Mouse (Mus musculus): ENCODE measurements at regions not wholly inside any gene's neighbourhood (a gene's known extent, or its start where the extent isn't known, plus 50 kb on each side); places are given as distances from the start of the nearest gene placed in this dataset.

DNA sequence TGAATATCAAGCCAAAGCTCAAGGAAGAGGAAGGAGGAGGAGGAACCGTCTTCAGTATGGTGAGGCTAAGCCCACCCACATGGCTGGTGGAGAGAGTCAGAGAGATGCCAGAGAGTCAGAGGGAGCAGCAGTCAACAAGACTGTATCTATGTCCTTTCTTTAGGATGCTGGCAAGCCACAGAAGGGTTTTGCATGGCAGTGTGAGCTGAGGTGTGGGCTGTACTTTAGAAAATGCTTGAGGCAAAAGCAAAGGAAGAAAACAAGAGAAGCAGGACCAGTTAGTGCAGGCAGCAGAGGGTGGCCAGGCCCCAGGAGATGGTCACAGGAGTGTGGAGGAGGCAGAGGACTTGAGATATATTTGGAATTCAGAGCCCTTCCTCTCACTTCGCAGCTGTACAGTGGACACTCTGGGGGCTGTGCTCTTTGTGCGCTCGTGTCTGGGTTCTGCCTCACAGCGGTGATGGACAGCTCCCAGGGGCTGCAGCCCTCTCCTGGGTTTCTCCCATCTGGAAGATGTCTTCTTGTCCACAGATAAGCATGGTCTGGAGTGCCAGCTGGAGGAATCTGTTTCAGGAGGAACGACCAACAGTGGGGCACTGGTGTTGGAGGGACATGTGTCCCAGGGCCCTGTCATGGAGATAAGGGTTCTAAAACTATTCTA, 157.4 kb upstream of the Dyrk2 start:
- no peak for ATAC-seq (ENCODE audit: low FRiP score)
- WGBS = 47% methylated on average over 6 of the region's 6 CpGs
- no peak overlapping the region for H3K4me3 ChIP-seq
- H3K4me2 ChIP-seq (replicated peaks) = no peak overlapping the region
- H3K9ac ChIP-seq = no peak overlapping the region
- no peaks in the 10 kb centered on the region for H3K36me3 ChIP-seq
- H3K4me1 ChIP-seq = peaks cover 5% of the 10 kb centered on the region; the same call in 1 of the 2 replicates
- no peaks in the 10 kb centered on the region for H3K9me3 ChIP-seq (replicated peaks)
- no peak overlapping the region for H3K27ac ChIP-seq
- no peaks in the 10 kb centered on the region; the same call in 1 of the 2 replicates for H3K27me3 ChIP-seq

DNA sequence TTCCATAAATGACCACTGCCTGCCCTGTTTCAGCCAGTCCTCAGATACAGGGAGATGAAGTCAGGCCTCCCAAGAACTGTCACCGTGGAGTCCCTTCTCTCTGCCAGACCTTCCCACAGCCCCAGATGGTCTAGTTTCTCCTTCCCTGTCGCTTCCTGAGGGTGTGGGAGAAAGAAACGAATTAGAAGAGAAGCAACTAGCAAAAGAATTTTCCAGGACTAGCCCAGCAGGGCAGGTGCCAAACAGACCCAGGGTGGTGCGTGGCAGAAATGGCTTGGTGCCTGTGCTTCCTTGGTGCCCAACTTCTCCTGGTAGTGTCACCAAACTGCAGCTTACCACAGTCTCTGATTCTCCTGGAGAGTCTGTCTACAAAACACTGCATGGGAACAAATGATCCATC, 156.3 kb upstream of the Dyrk2 start:
- H3K27me3 ChIP-seq = no peaks in the 10 kb centered on the region; the same call in 1 of the 2 replicates
- no peak overlapping the region for H3K4me2 ChIP-seq (replicated peaks)
- no peaks in the 10 kb centered on the region for H3K36me3 ChIP-seq
- 71% methylated on average over 4 of the region's 4 CpGs for WGBS
- ATAC-seq (ENCODE audit: low FRiP score) = no peak
- no peak overlapping the region for H3K4me3 ChIP-seq
- peaks cover 5% of the 10 kb centered on the region; the same call in 1 of the 2 replicates for H3K4me1 ChIP-seq
- H3K9me3 ChIP-seq (replicated peaks) = no peaks in the 10 kb centered on the region
- no peak overlapping the region for H3K9ac ChIP-seq
- H3K27ac ChIP-seq = no peak overlapping the region

- ATAC-seq (ENCODE audit: low FRiP score) = no peak
- Histone ChIP-seq H3K27me3 (no peaks in the 10 kb centered on the region; the same call in 1 of the 2 replicates), H3K9me3 (replicated peaks) (no peaks in the 10 kb centered on the region), H3K36me3 (no peaks in the 10 kb centered on the region), H3K4me1 (peaks cover 5% of the 10 kb centered on the region; the same call in 1 of the 2 replicates), H3K4me2 (replicated peaks) (no peak overlapping the region), H3K27ac (no peak overlapping the region), H3K9ac (no peak overlapping the region), H3K4me3 (no peak overlapping the region)
- WGBS = 76% methylated on average over 9 of the region's 9 CpGs
These were observed 154.4 kb upstream of the Dyrk2 start for GRCm38 (mm10) chr10:119024425-119024824.

DNA sequence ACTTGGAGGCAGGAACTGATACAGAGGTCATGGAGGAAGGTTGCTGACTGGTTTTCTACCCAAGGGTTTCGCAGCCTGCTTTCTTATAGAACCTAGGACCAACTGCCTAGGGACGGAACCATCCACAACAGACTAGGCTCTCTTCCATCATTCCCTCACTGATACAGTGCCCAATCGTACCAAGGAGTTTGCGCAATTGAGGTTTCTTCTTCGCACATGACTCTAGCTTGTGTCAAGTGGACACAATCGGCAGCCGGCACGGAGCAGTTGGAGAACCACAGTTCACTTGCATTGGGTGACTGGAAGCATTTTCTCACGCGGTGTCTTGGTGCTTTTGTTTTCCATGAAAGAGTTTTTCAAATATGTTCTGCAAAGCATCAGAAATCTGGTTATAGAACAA, 149.1 kb upstream of the Dyrk2 start:
- Histone ChIP-seq H3K27me3 (no peaks in the 10 kb centered on the region; the same call in 1 of the 2 replicates), H3K4me3 (no peak overlapping the region), H3K27ac (no peak overlapping the region), H3K9me3 (replicated peaks) (no peaks in the 10 kb centered on the region), H3K4me1 (no peaks in the 10 kb centered on the region), H3K4me2 (replicated peaks) (no peak overlapping the region), H3K9ac (no peak overlapping the region), H3K36me3 (no peaks in the 10 kb centered on the region)
- WGBS = 96% methylated on average over 10 of the region's 10 CpGs
- no peak for ATAC-seq (ENCODE audit: low FRiP score)

DNA sequence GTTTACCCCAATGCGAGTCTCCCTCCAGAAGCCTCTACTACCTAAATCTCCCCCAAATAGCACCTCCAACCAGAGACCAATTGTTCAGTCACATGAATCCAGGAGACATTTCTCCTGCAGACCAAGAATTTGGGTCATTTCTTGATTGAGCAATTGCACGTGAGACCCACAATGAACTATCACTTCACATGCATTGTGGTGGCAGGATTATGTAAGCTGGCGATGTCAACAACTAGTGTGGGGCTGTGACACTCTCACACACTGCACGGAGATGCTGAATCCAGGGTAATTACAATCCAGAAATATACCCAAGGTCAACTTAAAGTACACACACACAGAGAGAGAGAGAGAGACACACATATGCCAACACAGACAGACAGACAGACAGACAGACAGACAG, 148.5 kb upstream of the Dyrk2 start:
- H3K27me3 ChIP-seq = no peaks in the 10 kb centered on the region; the same call in 1 of the 2 replicates
- no peak for ATAC-seq (ENCODE audit: low FRiP score)
- H3K9me3 ChIP-seq (replicated peaks) = no peaks in the 10 kb centered on the region
- no peaks in the 10 kb centered on the region for H3K36me3 ChIP-seq
- 92% methylated on average over 4 of the region's 4 CpGs for WGBS
- H3K4me2 ChIP-seq (replicated peaks) = no peak overlapping the region
- H3K27ac ChIP-seq = no peak overlapping the region
- H3K4me1 ChIP-seq = no peaks in the 10 kb centered on the region
- no peak overlapping the region for H3K9ac ChIP-seq
- no peak overlapping the region for H3K4me3 ChIP-seq

- no peak overlapping the region for H3K4me2 ChIP-seq (replicated peaks)
These were observed 146.1 kb upstream of the Dyrk2 start for GRCm38 (mm10) chr10:119016104-119016503.

DNA sequence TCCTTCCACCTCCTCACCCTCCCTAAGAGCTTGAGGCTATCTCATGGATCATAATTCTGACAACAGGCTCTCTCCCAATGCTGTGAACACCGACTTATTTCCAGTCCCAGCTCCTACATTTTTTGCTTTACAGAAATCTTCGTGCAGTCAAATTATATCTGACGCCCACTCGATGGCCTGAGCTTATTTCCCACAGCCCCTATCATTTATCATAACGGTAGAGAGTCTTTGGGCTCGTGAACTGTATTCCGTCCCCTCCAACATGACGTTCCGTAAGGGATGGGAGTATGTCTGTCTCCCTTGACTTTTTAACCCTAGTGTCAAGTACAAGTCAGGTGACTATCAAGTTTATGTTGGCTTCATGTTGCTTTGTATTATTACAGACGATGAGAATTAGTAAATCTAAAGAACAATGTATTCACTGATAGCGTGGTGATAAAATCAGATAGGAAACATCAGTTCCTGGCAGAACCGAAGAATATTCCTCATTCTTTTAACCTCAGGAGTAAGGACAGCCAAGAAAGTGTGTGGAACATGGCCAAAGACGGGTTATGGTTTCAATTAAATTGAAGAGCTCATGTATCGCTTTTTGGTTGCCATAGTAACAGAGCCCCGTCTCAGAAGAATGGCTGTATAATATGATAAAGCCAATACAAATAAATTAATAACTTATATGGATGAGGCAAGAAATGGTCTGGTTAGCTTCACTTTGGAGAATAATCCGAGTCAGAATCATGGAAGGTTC, 145.5 kb upstream of the Dyrk2 start:
- no peaks in the 10 kb centered on the region for H3K27me3 ChIP-seq
- no peaks in the 10 kb centered on the region for H3K4me1 ChIP-seq
- no peak for ATAC-seq (ENCODE audit: low FRiP score)
- H3K4me2 ChIP-seq (replicated peaks) = no peak overlapping the region
- H3K9me3 ChIP-seq (replicated peaks) = no peaks in the 10 kb centered on the region
- H3K9ac ChIP-seq = no peak overlapping the region
- no peak overlapping the region for H3K4me3 ChIP-seq
- H3K27ac ChIP-seq = no peak overlapping the region
- no peaks in the 10 kb centered on the region for H3K36me3 ChIP-seq
- WGBS = 78% methylated on average over 16 of the region's 16 CpGs

More at GRCm38 (mm10) chr10:119016104-119016503, 146.1 kb upstream of the Dyrk2 start:
- H3K4me1 ChIP-seq = no peaks in the 10 kb centered on the region
- no peaks in the 10 kb centered on the region for H3K9me3 ChIP-seq (replicated peaks)
- H3K36me3 ChIP-seq = no peaks in the 10 kb centered on the region
- ATAC-seq (ENCODE audit: low FRiP score) = no peak
- H3K4me3 ChIP-seq = no peak overlapping the region
- no peaks in the 10 kb centered on the region for H3K27me3 ChIP-seq
- H3K9ac ChIP-seq = no peak overlapping the region
- WGBS = 85% methylated on average over 8 of the region's 8 CpGs
- no peak overlapping the region for H3K27ac ChIP-seq

DNA sequence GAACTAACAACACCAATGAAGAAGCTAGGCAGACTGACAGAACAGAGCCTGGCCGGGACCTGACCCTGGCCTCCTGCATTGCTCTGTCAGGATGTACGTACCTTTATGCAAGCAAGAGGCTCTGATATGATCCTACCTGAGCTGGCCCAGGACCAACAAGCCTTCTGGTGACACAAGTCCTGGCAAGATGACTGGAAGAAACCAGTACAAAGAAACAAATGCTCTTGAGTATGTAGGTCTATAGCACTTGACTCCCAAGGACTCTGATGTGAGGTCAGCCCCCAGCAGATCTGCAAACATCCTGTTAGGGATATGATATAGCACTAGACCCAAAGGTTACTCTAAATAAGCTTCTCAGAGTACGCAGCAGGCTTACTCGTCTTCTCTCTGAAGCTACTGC, 144.7 kb upstream of the Dyrk2 start:
- WGBS = 84% methylated on average over 4 of the region's 4 CpGs
- no peaks in the 10 kb centered on the region for H3K4me1 ChIP-seq
- H3K4me3 ChIP-seq = no peak overlapping the region
- no peaks in the 10 kb centered on the region for H3K9me3 ChIP-seq (replicated peaks)
- ATAC-seq (ENCODE audit: low FRiP score) = no peak
- no peaks in the 10 kb centered on the region for H3K36me3 ChIP-seq
- no peak overlapping the region for H3K27ac ChIP-seq
- H3K27me3 ChIP-seq = no peaks in the 10 kb centered on the region
- H3K4me2 ChIP-seq (replicated peaks) = no peak overlapping the region
- H3K9ac ChIP-seq = no peak overlapping the region

DNA sequence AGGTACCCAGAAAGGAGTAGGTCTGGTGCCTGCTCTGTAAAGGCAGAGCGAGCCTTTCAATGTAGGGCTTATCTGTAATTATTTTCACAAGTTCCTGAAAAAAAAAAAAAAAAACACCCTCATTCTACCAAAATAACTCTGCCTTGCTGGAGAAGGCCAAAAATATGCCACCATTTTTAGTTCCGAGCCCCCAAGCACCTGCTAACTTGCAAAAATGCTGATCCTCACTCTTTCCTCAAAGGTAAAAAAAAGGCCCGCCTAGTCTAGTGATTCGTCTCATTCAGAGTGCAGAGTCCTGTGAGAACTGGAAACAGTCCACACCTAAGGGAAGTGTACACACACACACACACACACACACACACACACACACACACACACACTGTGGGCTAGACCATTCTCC, 143.7 kb upstream of the Dyrk2 start:
- H3K36me3 ChIP-seq = no peaks in the 10 kb centered on the region
- no peak overlapping the region for H3K4me2 ChIP-seq (replicated peaks)
- H3K27me3 ChIP-seq = no peaks in the 10 kb centered on the region
- no peak overlapping the region for H3K9ac ChIP-seq
- ATAC-seq (ENCODE audit: low FRiP score) = no peak
- H3K27ac ChIP-seq = no peak overlapping the region
- no peaks in the 10 kb centered on the region for H3K4me1 ChIP-seq
- WGBS = 81% methylated on average over 4 of the region's 4 CpGs
- H3K4me3 ChIP-seq = no peak overlapping the region
- no peaks in the 10 kb centered on the region for H3K9me3 ChIP-seq (replicated peaks)

GRCm38 (mm10) chr10:119011511-119011910, 141.5 kb upstream of the Dyrk2 start:
- no peaks in the 10 kb centered on the region for H3K9me3 ChIP-seq (replicated peaks)
- H3K36me3 ChIP-seq = no peaks in the 10 kb centered on the region
- H3K4me3 ChIP-seq = no peak overlapping the region
- no peaks in the 10 kb centered on the region for H3K27me3 ChIP-seq
- H3K4me1 ChIP-seq = no peaks in the 10 kb centered on the region
- no peak overlapping the region for H3K4me2 ChIP-seq (replicated peaks)
- H3K27ac ChIP-seq = no peak overlapping the region
- 78% methylated on average over 6 of the region's 6 CpGs for WGBS
- no peak overlapping the region for H3K9ac ChIP-seq
- ATAC-seq (ENCODE audit: low FRiP score) = no peak

- Histone ChIP-seq H3K27me3 (no peaks in the 10 kb centered on the region), H3K36me3 (no peaks in the 10 kb centered on the region), H3K4me3 (no peak overlapping the region), H3K4me1 (no peaks in the 10 kb centered on the region), H3K9ac (no peak overlapping the region), H3K9me3 (replicated peaks) (no peaks in the 10 kb centered on the region), H3K27ac (no peak overlapping the region), H3K4me2 (replicated peaks) (no peak overlapping the region)
- no peak for ATAC-seq (ENCODE audit: low FRiP score)
- 41% methylated on average over 7 of the region's 7 CpGs for WGBS
These were observed 140.9 kb upstream of the Dyrk2 start for GRCm38 (mm10) chr10:119010884-119011283.

GRCm38 (mm10) chr10:119006866-119007575, 137.0 kb upstream of the Dyrk2 start:
- Histone ChIP-seq H3K4me2 (replicated peaks) (no peak overlapping the region), H3K9me3 (replicated peaks) (no peaks in the 10 kb centered on the region), H3K27me3 (no peaks in the 10 kb centered on the region), H3K4me1 (no peaks in the 10 kb centered on the region), H3K9ac (no peak overlapping the region), H3K36me3 (no peaks in the 10 kb centered on the region), H3K27ac (no peak overlapping the region), H3K4me3 (no peak overlapping the region)
- no peak for ATAC-seq (ENCODE audit: low FRiP score)
- WGBS = 87% methylated on average over 19 of the region's 19 CpGs

All from hindbrain, embryonic 12.5 days (tissue).